Mouse (Mus musculus): ENCODE measurements around the gene Rhbdf2. TPM values are rescaled to one million over a fixed set of nuclear protein-coding genes. Genes with fewer than 3 reads are reported as not detected.

Gene Rhbdf2
- polyA plus RNA-seq, 1 experiment from 2014 or later, result 13.5 TPM

DNA sequence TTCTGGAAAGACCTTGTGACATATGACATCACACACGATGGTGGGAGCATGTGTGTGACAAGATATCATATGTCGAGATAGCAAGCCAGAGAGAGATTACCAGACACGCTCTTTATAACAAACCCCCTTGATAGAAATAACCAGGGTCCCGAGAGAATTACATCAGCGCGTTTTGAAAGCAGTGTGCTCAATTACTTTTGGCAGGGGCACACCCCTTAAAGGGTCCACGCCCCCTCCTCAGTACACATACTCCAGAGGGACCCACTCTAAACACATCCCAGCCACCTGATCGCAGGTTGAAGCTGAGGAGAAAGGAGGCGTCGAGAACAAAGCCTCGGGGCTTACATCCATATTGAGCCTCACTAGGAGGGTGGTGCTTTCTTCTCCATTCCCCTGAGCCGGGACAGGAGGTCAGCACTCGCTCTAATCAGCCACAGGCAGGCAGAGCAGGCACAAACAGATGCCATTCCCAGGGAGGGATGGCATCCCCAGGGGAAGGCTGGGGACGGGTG lies 37.7 kb downstream of the Rhbdf2 start:
- ATAC-seq (ENCODE audit: borderline replicate concordance, extremely low read depth, low FRiP score, low TSS enrichment), result no peak
- WGBS, result 19% methylated on average over 14 of the region's 14 CpGs
- H3K9ac ChIP-seq, result no peak overlapping the region

DNA sequence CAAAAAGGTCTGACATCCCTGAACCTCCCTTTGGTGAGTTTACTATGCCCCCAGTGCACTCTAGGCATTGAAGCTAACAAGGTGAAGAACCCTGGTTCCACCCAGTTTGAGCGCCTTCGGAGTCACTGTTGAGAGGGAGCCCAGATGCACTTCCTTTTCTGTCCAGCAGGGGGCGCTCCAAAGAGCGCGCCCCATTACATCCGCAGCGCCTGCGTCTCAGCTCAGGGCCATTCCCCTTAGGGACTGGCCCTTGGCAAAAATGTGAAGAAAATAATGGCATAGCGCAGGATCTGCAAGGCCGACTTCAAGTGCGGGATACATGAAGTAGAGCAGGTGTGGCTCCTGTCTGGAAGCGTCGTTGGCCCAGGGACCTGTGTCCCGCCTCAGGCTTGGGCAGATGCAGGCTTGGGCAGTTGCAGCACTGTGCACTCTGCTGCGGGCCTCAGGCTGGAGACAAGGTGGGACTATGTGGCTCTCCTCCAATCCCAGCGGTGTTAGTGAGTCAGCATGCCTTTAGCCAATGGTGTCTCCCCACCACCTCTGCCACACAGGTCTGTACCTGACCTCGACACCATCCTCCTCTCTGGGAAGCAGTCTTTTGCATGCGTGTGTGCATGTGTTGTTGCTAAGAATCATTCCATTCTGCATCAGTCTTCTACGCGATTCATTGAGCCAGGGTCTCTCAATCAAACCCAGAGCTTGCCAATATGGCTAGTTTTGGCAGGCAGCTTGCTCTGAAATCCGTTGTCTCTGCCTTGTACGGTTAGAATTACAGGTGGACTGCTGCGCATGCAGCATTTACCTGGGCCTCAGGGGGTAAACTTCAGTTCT lies 39.8 kb downstream of the Rhbdf2 start:
- no peak overlapping the region for H3K4me3 ChIP-seq
- WGBS, result 22% methylated on average over 23 of the region's 23 CpGs
- no peaks in the 10 kb centered on the region for H3K27me3 ChIP-seq
- H3K4me1 ChIP-seq, result peaks cover 12% of the 10 kb centered on the region
- no peaks in the 10 kb centered on the region for H3K36me3 ChIP-seq
- H3K9ac ChIP-seq, result no peak overlapping the region
- H3K27ac ChIP-seq, result no peak overlapping the region
- H3K9me3 ChIP-seq, result no peaks in the 10 kb centered on the region
- ATAC-seq (ENCODE audit: borderline replicate concordance, extremely low read depth, low FRiP score, low TSS enrichment), result peak; percentile 62; the same call in 1 of the 2 replicates
- no peak overlapping the region for H3K4me2 ChIP-seq

More for the DNA sequence above, 37.7 kb downstream of the Rhbdf2 start:
- no peak overlapping the region for H3K27ac ChIP-seq
- no peaks in the 10 kb centered on the region for H3K27me3 ChIP-seq
- no peak overlapping the region for H3K4me3 ChIP-seq
- H3K4me1 ChIP-seq, result peaks cover 16% of the 10 kb centered on the region
- H3K36me3 ChIP-seq, result no peaks in the 10 kb centered on the region
- no peak overlapping the region for H3K4me2 ChIP-seq
- no peaks in the 10 kb centered on the region for H3K9me3 ChIP-seq

DNA sequence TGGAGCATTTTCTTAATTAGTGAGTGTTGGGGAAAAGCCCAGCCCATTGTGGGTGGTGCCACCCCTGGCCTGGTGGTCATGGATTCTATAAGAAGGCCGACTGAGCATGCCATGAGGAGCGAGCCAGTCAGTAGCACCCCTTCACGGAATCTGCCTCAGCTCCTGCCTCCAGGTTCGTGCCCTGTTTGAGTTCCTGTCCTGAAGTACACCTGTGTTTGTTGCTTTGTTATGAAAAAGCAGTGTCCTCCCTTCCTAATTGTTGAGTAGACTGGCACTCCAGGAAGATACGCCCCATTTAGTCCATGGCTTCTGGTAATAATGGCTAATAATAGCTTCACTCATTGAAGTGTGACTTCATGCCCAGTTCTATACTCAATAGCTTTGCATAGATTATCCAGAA lies 40.5 kb downstream of the Rhbdf2 start, which contains the start of gene Aanat:
Gene Aanat, plus strand, starts transcription at position 123 of the 400 bp plus-strand sequence.
- H3K4me3 ChIP-seq, result no peak within 1 kb of the TSS
- no peaks in the 10 kb centered on the region for H3K9me3 ChIP-seq
- H3K9ac ChIP-seq, result no peak within 1 kb of the TSS
- H3K4me2 ChIP-seq, result no peak within 1 kb of the TSS
- H3K36me3 ChIP-seq, result no peaks in the 10 kb centered on the region
- 62% methylated on average over 5 of the region's 5 CpGs for WGBS
- no peak within 1 kb of the TSS for H3K27ac ChIP-seq
- H3K27me3 ChIP-seq, result no peaks in the 10 kb centered on the region
- ATAC-seq (ENCODE audit: borderline replicate concordance, extremely low read depth, low FRiP score, low TSS enrichment), result no peak
- peaks cover 12% of the 10 kb centered on the region for H3K4me1 ChIP-seq

DNA sequence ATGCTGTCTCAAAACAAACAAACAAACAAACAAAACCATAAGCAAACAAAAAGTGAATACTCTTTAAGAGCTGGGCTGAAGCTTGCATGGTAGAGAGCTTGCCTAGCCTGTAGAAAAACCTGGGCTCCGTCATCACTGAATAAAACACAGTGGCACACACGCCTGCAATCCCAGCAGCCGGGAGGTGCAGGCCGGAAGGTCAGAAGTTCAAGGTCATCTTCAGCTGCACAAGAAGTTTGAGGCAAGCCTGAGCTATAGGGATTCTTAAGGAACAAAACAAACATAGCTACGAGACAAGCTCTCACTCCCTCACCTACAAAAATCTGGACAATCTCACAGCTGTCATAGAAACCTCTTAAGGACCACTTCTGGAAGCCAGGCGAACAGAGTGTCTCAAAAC lies 41.1 kb downstream of the Rhbdf2 start:
- 47% methylated on average over 6 of the region's 6 CpGs for WGBS
- Histone ChIP-seq H3K9ac (no peak overlapping the region), H3K36me3 (no peaks in the 10 kb centered on the region), H3K4me3 (no peak overlapping the region), H3K4me2 (no peak overlapping the region), H3K9me3 (no peaks in the 10 kb centered on the region), H3K27ac (no peak overlapping the region), H3K27me3 (no peaks in the 10 kb centered on the region), H3K4me1 (peaks cover 13% of the 10 kb centered on the region)
- no peak for ATAC-seq (ENCODE audit: borderline replicate concordance, extremely low read depth, low FRiP score, low TSS enrichment)

DNA sequence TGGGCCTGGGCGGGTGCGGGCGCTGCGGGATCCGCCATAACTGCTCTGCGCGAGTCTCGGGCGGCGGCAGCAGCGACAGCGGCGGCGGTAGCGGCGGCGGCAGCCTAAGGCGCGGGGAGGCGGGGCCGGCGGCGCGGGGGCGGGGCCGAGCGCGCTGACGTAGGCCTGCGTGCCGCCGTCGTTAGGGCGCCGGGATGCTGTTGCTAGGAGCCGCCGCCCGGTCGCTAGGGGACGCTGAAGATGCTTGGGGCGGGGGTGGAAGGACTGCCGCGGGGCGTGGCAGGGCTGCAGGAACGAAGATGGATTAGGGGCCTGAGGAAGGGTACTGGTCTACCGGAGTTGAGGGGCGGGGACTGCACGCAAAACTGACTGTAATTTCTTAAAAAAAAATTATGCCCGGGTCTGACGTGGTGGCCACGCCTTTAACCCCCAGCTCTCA lies 45.4 kb downstream of the Rhbdf2 start, which contains the start of gene Ube2o:
Gene Ube2o, minus strand, starts transcription at position 72 of the 439 bp plus-strand sequence.
- Histone ChIP-seq H3K4me1 (peaks cover 14% of the 10 kb centered on the region), H3K4me3 (peak within 1 kb of the TSS; percentile 87), H3K36me3 (no peaks in the 10 kb centered on the region), H3K4me2 (peak within 1 kb of the TSS; percentile 88), H3K27me3 (no peaks in the 10 kb centered on the region), H3K9me3 (no peaks in the 10 kb centered on the region), H3K27ac (peak within 1 kb of the TSS; percentile 37; the same call in 1 of the 2 replicates), H3K9ac (peak within 1 kb of the TSS; percentile 79)
- 1% methylated on average over 41 of the region's 51 CpGs for WGBS
- ATAC-seq (ENCODE audit: borderline replicate concordance, extremely low read depth, low FRiP score, low TSS enrichment), result peak; percentile 90

DNA sequence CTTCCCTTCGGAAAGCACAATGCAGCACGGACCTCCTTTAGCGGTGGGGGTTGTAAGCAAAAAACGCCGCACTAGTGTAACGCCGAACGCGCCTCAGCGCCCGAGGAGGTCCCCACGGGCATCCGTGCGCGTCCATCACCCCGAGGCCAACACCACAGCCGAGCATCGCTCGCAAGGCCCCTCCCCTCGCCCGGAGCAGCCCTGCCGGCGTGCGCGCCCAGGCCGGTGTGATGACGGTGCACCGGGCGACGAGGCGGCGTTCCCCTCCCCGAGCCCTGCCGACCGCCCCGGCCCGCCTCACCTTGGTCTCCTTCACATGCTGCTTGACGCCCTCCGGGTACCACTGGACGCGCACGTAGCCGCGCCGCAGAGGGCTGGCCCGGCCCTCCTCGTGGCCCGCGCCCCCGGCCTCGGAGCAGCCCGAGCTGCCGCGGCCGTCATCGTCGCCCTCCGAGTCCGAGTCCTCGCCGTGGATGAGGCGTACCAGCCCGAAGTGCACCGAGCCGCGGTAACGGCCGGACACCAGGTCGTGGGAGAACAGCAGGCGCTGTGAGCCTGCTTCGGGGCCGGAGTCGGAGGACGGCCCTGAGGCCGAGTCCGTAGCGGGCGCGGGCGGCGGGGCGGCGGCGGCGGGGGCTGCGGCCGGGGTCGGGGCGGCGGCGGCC lies 46.0 kb downstream of the Rhbdf2 start:
- peak overlapping the region; percentile 88 for H3K4me2 ChIP-seq
- peak; percentile 74 for ATAC-seq (ENCODE audit: borderline replicate concordance, extremely low read depth, low FRiP score, low TSS enrichment)
- no peaks in the 10 kb centered on the region for H3K27me3 ChIP-seq
- H3K9ac ChIP-seq, result peak overlapping the region; percentile 79
- under 1% methylated on average over 74 of the region's 91 CpGs for WGBS
- H3K4me3 ChIP-seq, result peak overlapping the region; percentile 87
- H3K36me3 ChIP-seq, result no peaks in the 10 kb centered on the region
- H3K27ac ChIP-seq, result peak overlapping the region; percentile 37; the same call in 1 of the 2 replicates
- H3K9me3 ChIP-seq, result no peaks in the 10 kb centered on the region
- H3K4me1 ChIP-seq, result peaks cover 10% of the 10 kb centered on the region

DNA sequence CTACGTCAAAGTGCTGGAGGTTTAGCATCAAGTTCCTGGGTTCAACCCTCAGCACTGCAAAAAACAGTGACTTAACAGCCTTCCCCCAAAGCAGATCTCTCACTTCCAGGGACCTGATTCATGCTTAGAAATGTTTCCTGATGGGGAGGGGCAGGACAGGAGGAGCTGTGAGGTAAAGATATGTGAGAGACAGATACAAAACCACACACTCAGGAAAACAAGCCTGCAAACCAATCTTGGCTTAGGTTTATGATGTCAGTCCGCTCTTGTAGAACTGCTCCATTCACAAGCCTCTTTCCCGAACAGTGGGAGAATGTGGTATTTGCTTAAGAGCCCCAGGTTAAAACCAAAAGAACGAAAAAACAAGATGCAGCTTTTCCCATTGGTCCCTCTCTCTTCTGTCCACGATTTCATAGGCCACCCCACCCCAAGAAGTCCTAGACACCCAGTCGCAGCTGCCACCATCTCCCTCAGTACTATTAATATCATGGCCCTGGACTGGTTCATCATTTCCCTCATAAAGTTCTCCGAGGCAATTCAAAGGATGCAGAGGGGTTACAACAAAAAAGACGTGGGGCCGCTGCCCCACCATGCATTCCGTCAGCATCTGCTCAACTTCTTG lies 46.7 kb downstream of the Rhbdf2 start:
- H3K4me3 ChIP-seq, result peak overlapping the region; percentile 87
- ATAC-seq (ENCODE audit: borderline replicate concordance, extremely low read depth, low FRiP score, low TSS enrichment), result no peak
- WGBS, result 22% methylated on average over 10 of the region's 10 CpGs
- H3K9ac ChIP-seq, result peak overlapping the region; percentile 79
- no peaks in the 10 kb centered on the region for H3K9me3 ChIP-seq
- H3K36me3 ChIP-seq, result no peaks in the 10 kb centered on the region
- H3K27ac ChIP-seq, result no peak overlapping the region
- H3K4me1 ChIP-seq, result peaks cover 10% of the 10 kb centered on the region
- H3K27me3 ChIP-seq, result no peaks in the 10 kb centered on the region
- peak overlapping the region; percentile 88 for H3K4me2 ChIP-seq

DNA sequence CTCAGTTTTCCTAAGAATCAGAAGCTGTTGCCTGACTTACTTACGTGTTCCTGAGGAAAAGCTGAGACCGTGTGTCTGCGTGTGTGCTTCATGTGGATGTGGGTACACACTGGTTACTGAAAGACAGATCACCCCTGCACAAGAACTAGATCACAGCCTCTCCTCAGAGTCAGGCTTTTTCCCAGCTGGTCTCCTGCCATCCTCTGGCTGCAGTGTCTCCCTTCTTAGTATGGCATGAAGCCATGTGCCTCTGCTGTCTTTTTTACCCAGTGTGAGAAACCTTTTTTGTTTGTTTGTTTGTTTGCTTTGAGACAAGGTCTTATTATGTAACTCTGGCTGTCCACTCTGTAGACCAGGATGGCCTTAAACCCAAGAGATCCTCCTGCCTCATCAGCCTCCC lies 47.5 kb downstream of the Rhbdf2 start:
- no peaks in the 10 kb centered on the region for H3K27me3 ChIP-seq
- H3K4me2 ChIP-seq, result no peak overlapping the region
- no peaks in the 10 kb centered on the region for H3K36me3 ChIP-seq
- 96% methylated on average over 3 of the region's 3 CpGs for WGBS
- no peak overlapping the region for H3K27ac ChIP-seq
- no peak overlapping the region for H3K4me3 ChIP-seq
- peaks cover 15% of the 10 kb centered on the region for H3K4me1 ChIP-seq
- H3K9ac ChIP-seq, result no peak overlapping the region
- no peaks in the 10 kb centered on the region for H3K9me3 ChIP-seq
- no peak for ATAC-seq (ENCODE audit: borderline replicate concordance, extremely low read depth, low FRiP score, low TSS enrichment)

DNA sequence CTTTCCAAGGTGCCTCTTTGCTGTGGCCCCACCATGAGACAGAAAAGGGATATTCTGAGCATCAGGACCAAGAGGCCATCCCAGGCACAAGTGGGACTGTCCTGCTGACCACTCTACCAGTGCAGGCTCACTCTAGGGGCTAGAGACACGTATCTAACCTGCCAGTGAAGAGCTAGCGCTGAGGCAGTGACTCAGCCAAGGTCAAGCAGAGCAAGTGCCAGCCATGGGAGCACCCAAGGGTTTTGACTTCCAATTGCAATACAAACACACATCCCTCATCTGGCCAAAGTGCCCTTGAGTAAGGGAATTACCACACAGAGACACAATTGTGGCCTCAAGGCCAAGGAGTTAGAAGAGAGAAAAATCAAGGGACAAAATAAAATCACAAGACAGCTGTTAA lies 51.4 kb downstream of the Rhbdf2 start:
- H3K9ac ChIP-seq, result no peak overlapping the region
- no peaks in the 10 kb centered on the region for H3K27me3 ChIP-seq
- no peak overlapping the region for H3K4me3 ChIP-seq
- no peak overlapping the region for H3K27ac ChIP-seq
- H3K36me3 ChIP-seq, result no peaks in the 10 kb centered on the region
- 85% methylated on average over 2 of the region's 2 CpGs for WGBS
- H3K4me2 ChIP-seq, result no peak overlapping the region
- H3K9me3 ChIP-seq, result no peaks in the 10 kb centered on the region
- peaks cover 21% of the 10 kb centered on the region for H3K4me1 ChIP-seq
- no peak for ATAC-seq (ENCODE audit: borderline replicate concordance, extremely low read depth, low FRiP score, low TSS enrichment)

DNA sequence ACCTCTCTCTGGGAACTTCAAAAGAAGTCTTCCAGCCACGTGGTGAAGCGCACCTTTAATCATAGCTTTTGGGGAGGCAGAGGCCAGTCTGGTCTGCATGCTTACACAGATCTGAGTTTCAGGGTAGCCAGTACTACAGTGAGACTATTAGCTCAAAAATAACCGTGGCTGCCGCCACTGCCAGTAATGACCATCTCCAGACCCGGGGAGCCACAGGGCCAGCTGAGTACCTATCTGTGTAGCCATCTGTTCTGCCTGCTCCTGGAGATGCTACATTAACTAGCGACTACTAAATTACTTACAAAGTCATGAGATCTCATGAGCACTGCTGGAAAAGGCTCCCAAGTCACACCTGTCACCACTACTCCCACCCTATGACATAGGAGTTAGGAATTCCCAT lies 51.8 kb downstream of the Rhbdf2 start:
- Histone ChIP-seq H3K9me3 (no peaks in the 10 kb centered on the region), H3K36me3 (no peaks in the 10 kb centered on the region), H3K4me3 (no peak overlapping the region), H3K27ac (no peak overlapping the region), H3K4me2 (no peak overlapping the region), H3K9ac (no peak overlapping the region), H3K27me3 (no peaks in the 10 kb centered on the region), H3K4me1 (peaks cover 17% of the 10 kb centered on the region)
- 75% methylated on average over 6 of the region's 6 CpGs for WGBS
- ATAC-seq (ENCODE audit: borderline replicate concordance, extremely low read depth, low FRiP score, low TSS enrichment), result no peak

DNA sequence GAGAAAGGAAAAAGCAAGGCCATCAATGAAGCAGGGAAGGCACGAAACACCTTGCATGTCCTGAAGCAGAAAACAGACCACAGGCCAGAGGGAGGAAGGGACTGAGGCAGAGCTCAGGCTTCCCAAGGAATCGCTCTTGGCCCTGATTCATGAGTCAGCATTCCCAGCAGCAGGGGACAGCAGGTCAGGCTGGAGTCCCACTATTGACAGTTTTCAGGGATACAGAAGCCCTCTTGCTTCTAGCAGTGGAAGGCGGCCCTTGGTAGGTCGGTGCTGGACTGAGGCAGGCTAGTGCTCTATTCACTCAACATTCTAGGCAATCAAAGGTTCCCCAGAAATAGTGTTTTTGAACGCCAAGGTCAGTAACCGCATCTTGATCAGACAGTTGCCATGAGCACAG lies 52.3 kb downstream of the Rhbdf2 start:
- peaks cover 15% of the 10 kb centered on the region; the same call in 1 of the 2 replicates for H3K4me1 ChIP-seq
- 67% methylated on average over 6 of the region's 6 CpGs for WGBS

More for the DNA sequence above, 52.3 kb downstream of the Rhbdf2 start:
- no peaks in the 10 kb centered on the region for H3K36me3 ChIP-seq
- H3K4me3 ChIP-seq, result no peak overlapping the region
- H3K27me3 ChIP-seq, result no peaks in the 10 kb centered on the region
- H3K9ac ChIP-seq, result no peak overlapping the region
- ATAC-seq (ENCODE audit: borderline replicate concordance, extremely low read depth, low FRiP score, low TSS enrichment), result no peak
- no peaks in the 10 kb centered on the region for H3K9me3 ChIP-seq
- no peak overlapping the region for H3K4me2 ChIP-seq
- no peak overlapping the region for H3K27ac ChIP-seq

All from lung, embryonic 15.5 days (tissue).